Mouse (Mus musculus): ENCODE measurements around the gene Ptprd. TPM values are rescaled to one million over a fixed set of nuclear protein-coding genes. Genes with fewer than 3 reads are reported as not detected.
A peak's percentile ranks its signal among the peaks of the same experiment; 100 is the strongest.

Ptprd gene
- polyA plus RNA-seq, 1 experiment from 2014 or later, result 14.3 TPM

DNA sequence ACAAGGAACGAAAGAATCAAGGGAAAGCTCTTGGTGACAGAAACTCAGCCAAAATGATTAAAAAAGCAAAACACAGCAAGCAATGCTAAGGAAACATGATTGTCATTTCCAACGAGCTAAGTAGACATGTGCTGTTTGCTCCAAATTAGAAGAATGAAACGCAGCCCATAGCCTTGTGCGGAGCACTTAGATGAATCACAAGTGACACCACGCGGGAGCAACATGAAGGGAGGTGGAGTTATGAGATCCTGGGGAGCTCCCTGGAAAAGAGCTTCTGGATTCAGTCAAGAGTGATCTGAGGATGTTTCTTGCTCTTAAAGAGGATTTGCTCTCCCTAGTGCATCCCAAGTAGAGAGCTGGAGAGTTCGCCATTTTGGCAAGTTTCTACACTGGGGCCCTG is 1590.0 kb downstream of the Ptprd start:
- no peak overlapping the region for H3K9ac ChIP-seq
- no peaks in the 10 kb centered on the region for H3K27me3 ChIP-seq (replicated peaks)
- no peak overlapping the region for H3K27ac ChIP-seq (ENCODE audit: poor library complexity, severe bottlenecking)
- no peak for ATAC-seq (ENCODE audit: insufficient number of reproducible peaks, low FRiP score)
- H3K4me3 ChIP-seq, result no peak overlapping the region
- H3K9me3 ChIP-seq (replicated peaks), result no peaks in the 10 kb centered on the region
- no peaks in the 10 kb centered on the region for H3K4me1 ChIP-seq (replicated peaks)
- no peaks in the 10 kb centered on the region for H3K36me3 ChIP-seq
- H3K4me2 ChIP-seq, result no peak overlapping the region
- WGBS, result 71% methylated on average over 7 of the region's 7 CpGs

DNA sequence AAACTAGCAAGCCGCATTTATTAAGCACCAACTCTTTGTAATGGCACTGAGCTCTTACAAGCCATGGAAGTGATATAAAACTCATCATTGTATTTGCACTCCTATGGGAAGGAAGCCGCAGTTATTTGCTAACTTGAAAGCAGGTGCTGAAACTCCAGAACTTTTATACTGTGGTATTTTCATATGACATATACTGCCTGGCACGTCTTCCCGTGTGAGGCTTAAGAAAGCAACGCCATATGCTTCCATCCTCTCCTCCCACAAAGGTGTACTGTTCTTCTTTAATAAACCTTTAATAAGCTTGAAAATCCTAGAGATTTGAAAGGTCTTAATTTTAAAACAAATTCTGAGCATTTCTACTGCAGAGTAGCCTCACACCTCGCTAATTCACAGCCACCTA is 1595.1 kb downstream of the Ptprd start:
- Histone ChIP-seq H3K4me1 (replicated peaks) (no peaks in the 10 kb centered on the region), H3K36me3 (no peaks in the 10 kb centered on the region), H3K27me3 (replicated peaks) (no peaks in the 10 kb centered on the region), H3K9me3 (replicated peaks) (no peaks in the 10 kb centered on the region), H3K4me2 (no peak overlapping the region), H3K4me3 (no peak overlapping the region), H3K27ac (ENCODE audit: poor library complexity, severe bottlenecking) (no peak overlapping the region), H3K9ac (no peak overlapping the region)
- WGBS, result 84% methylated on average over 6 of the region's 6 CpGs
- ATAC-seq (ENCODE audit: insufficient number of reproducible peaks, low FRiP score), result no peak

DNA sequence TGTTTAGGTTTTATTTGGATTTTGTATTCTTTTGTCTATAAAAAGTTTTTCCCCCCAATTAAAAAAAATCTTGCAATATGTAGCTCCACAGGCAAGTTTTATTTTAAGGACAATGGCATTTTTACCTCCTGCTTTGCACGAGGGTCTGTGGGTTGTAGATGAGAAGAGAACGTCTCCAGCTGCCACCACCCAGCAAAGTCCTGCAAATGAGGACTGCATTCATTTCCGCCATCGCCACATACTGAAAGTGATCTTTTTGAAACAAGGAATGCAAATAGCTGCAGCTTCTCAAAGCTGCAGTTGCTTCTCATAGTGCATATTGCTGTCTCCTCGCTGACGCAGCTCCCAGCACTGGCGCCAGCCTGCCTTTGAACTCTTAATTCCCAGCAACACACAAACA is 1603.5 kb downstream of the Ptprd start:
- WGBS, result 47% methylated on average over 7 of the region's 7 CpGs
- no peaks in the 10 kb centered on the region for H3K27me3 ChIP-seq (replicated peaks)
- H3K9ac ChIP-seq, result no peak overlapping the region
- no peak overlapping the region for H3K27ac ChIP-seq (ENCODE audit: poor library complexity, severe bottlenecking)
- H3K4me3 ChIP-seq, result no peak overlapping the region
- no peaks in the 10 kb centered on the region for H3K4me1 ChIP-seq (replicated peaks)
- H3K36me3 ChIP-seq, result no peaks in the 10 kb centered on the region
- ATAC-seq (ENCODE audit: insufficient number of reproducible peaks, low FRiP score), result no peak
- peak overlapping the region; percentile 18; the same call in 1 of the 2 replicates for H3K4me2 ChIP-seq
- H3K9me3 ChIP-seq (replicated peaks), result no peaks in the 10 kb centered on the region

DNA sequence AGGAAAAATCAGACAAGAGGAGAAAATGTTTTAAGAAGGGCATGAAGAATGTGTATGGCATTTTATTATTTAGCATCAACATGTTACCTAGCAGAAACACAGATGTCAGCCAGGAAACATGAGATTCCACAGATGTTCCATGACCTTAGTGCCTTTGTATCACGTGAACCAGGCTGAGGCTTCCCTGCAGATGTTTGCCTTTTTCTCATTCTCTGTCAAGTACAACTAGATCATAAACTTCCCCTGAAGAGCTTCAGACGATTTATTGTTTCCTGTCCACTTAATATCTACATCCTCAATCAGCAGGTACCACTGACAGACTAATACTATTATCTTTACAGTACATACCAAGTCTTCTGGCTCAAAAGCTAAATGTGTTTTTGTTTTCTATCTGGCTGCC is 1605.0 kb downstream of the Ptprd start:
- no peak for ATAC-seq (ENCODE audit: insufficient number of reproducible peaks, low FRiP score)
- WGBS, result 35% methylated on average over 2 of the region's 2 CpGs
- H3K4me1 ChIP-seq (replicated peaks), result no peaks in the 10 kb centered on the region
- no peaks in the 10 kb centered on the region for H3K9me3 ChIP-seq (replicated peaks)
- H3K27ac ChIP-seq (ENCODE audit: poor library complexity, severe bottlenecking), result no peak overlapping the region
- H3K36me3 ChIP-seq, result no peaks in the 10 kb centered on the region
- no peak overlapping the region for H3K9ac ChIP-seq
- H3K4me2 ChIP-seq, result no peak overlapping the region
- no peaks in the 10 kb centered on the region for H3K27me3 ChIP-seq (replicated peaks)
- H3K4me3 ChIP-seq, result no peak overlapping the region

DNA sequence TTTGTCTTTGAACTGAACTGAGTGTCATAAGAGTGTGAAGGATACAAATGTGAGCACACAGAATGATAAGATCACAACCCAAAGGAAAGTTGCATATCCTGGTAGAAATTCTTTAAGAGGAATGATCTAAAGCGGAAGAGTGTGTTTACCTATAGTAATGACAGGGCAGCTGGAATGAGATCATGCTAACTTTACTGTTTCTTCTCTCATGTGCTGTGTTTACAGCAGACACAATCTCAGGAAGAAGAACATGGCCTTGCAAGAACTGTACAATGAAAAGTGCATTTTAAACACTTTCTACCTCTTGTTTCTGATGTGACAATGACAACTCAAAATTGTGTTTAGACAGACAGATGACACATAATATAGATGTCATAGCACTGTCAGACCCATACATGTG is 1621.0 kb downstream of the Ptprd start:
- no peak for ATAC-seq (ENCODE audit: insufficient number of reproducible peaks, low FRiP score)
- Histone ChIP-seq H3K36me3 (no peaks in the 10 kb centered on the region), H3K27me3 (replicated peaks) (no peaks in the 10 kb centered on the region), H3K4me1 (replicated peaks) (no peaks in the 10 kb centered on the region), H3K27ac (ENCODE audit: poor library complexity, severe bottlenecking) (no peak overlapping the region), H3K4me3 (no peak overlapping the region), H3K9ac (no peak overlapping the region), H3K4me2 (no peak overlapping the region), H3K9me3 (replicated peaks) (no peaks in the 10 kb centered on the region)
- 88% methylated on average over 1 of the region's 1 CpGs for WGBS

DNA sequence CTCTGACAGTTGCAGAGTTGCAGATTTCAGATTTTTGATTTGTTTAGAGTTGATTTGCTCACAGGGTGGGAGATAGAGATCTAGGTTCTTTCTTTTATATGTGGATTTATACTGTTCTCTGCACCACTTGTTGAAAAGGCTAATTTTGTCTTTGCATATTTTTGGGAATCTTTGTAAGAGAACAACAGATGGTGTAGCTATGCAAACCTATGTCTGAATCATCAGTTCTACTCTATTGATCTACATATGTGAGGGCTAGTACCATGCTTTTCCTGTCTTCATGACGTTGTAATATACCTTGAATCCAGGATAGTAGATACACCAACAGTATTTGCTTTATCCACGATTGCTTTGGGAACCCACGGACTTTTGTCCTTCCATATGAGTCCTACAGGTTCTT is 1628.7 kb downstream of the Ptprd start:
- Histone ChIP-seq H3K27ac (ENCODE audit: poor library complexity, severe bottlenecking) (no peak overlapping the region), H3K9me3 (replicated peaks) (no peaks in the 10 kb centered on the region), H3K4me2 (no peak overlapping the region), H3K4me3 (no peak overlapping the region), H3K4me1 (replicated peaks) (no peaks in the 10 kb centered on the region), H3K27me3 (replicated peaks) (no peaks in the 10 kb centered on the region), H3K9ac (no peak overlapping the region), H3K36me3 (no peaks in the 10 kb centered on the region)
- no peak for ATAC-seq (ENCODE audit: insufficient number of reproducible peaks, low FRiP score)
- WGBS, result 74% methylated on average over 3 of the region's 3 CpGs

DNA sequence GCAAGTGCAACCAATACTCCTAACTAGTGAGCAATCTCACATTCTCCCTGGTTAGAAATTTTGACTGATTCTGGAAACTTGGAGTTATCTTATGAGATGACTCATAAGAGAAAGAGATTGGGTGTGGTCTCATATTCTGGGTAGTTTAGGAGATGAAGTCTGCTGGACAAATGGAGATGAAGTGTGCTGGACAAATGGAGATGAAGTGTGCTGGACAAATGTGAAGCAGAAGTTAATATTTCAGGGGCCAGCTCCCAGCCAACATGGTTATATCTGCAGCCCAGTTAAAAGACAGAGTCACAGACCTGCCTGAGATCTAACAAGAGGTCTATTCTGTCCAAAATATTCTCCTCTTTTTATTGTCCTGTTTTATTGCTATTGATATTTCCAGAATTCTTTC is 1645.8 kb downstream of the Ptprd start:
- H3K9me3 ChIP-seq (replicated peaks), result 0 out of 2 replicates have a peak, but pooled peaks cover 2% of the 10 kb centered on the region
- no peak overlapping the region for H3K4me3 ChIP-seq
- no peaks in the 10 kb centered on the region for H3K4me1 ChIP-seq (replicated peaks)
- H3K4me2 ChIP-seq, result no peak overlapping the region
- no peak for ATAC-seq (ENCODE audit: insufficient number of reproducible peaks, low FRiP score)
- H3K9ac ChIP-seq, result no peak overlapping the region
- no peak overlapping the region for H3K27ac ChIP-seq (ENCODE audit: poor library complexity, severe bottlenecking)
- H3K27me3 ChIP-seq (replicated peaks), result no peaks in the 10 kb centered on the region
- no peaks in the 10 kb centered on the region for H3K36me3 ChIP-seq

DNA sequence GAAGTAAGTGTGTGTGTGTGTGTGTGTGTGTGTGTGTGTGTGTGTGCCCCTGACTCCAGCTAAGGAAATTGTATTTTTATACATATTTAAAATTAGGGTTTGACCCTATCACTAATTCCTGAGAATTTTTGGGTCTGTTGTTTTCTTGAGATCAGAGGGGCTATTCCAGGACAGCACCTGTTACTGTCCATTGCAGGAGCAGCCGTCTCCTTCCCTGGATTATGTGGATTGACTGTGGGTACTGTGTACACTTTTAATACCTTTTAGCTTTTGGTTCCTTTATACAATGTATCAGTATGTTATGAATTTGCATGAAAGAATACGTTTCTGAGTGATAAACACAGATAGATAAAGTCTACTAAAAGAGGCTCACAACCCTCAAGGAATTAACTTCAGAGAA is 1670.0 kb downstream of the Ptprd start:
- ATAC-seq (ENCODE audit: insufficient number of reproducible peaks, low FRiP score), result no peak
- Histone ChIP-seq H3K36me3 (no peaks in the 10 kb centered on the region), H3K4me2 (no peak overlapping the region), H3K9ac (no peak overlapping the region), H3K27ac (ENCODE audit: poor library complexity, severe bottlenecking) (no peak overlapping the region), H3K27me3 (replicated peaks) (no peaks in the 10 kb centered on the region), H3K4me1 (replicated peaks) (no peaks in the 10 kb centered on the region), H3K9me3 (replicated peaks) (no peaks in the 10 kb centered on the region), H3K4me3 (no peak overlapping the region)
- WGBS, result 57% methylated on average over 2 of the region's 2 CpGs

DNA sequence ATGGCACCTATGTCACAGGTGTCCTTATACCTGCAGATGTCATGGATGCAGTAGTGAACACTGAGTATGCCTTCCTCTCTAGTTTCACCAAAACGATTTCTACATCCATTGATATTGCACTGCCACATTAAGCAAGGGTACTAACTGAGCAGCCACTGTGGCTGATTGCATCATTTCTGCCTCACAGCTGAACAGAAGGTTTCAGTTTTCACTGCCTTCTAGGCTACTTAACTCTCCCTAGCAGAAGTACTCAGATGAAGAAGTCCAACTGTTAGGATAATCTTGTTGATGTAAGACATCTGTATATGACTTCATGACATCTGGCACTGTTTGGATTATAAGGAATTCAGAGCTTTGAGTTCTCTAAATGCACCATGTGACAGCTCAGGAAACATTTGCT is 1678.8 kb downstream of the Ptprd start:
- Histone ChIP-seq H3K4me1 (replicated peaks) (peaks cover 3% of the 10 kb centered on the region; the same call in 1 of the 2 replicates), H3K9ac (no peak overlapping the region), H3K27ac (ENCODE audit: poor library complexity, severe bottlenecking) (no peak overlapping the region), H3K4me2 (no peak overlapping the region), H3K36me3 (no peaks in the 10 kb centered on the region), H3K4me3 (no peak overlapping the region), H3K9me3 (replicated peaks) (0 out of 2 replicates have a peak, but pooled peaks cover 5% of the 10 kb centered on the region), H3K27me3 (replicated peaks) (no peaks in the 10 kb centered on the region)
- 70% methylated on average over 1 of the region's 1 CpGs for WGBS
- ATAC-seq (ENCODE audit: insufficient number of reproducible peaks, low FRiP score), result no peak

DNA sequence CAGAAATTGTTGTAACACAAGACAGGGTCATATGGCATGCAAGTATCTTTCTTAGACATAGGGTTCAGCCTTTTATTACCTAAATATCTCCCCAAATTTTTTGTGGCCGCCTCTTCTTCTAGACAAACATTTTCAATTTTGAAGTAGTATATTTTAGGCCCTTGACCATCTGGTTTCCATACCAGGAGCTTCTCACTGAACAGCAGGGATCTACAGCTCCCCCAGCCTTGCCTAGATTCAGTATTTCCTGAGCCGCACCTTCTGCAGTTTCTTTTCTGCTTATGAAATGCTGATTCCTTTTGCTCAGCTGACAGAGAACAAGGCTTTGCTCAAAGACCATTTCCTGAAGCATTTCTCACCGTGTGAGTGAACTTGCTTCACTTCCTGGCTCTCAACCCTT is 1686.5 kb downstream of the Ptprd start:
- H3K4me3 ChIP-seq, result no peak overlapping the region
- no peak overlapping the region for H3K27ac ChIP-seq (ENCODE audit: poor library complexity, severe bottlenecking)
- no peak overlapping the region for H3K9ac ChIP-seq
- no peaks in the 10 kb centered on the region for H3K4me1 ChIP-seq (replicated peaks)
- no peak overlapping the region for H3K4me2 ChIP-seq
- WGBS, result 66% methylated on average over 3 of the region's 3 CpGs
- no peak for ATAC-seq (ENCODE audit: insufficient number of reproducible peaks, low FRiP score)
- H3K36me3 ChIP-seq, result no peaks in the 10 kb centered on the region
- no peaks in the 10 kb centered on the region for H3K27me3 ChIP-seq (replicated peaks)
- 0 out of 2 replicates have a peak, but pooled peaks cover 8% of the 10 kb centered on the region for H3K9me3 ChIP-seq (replicated peaks)

DNA sequence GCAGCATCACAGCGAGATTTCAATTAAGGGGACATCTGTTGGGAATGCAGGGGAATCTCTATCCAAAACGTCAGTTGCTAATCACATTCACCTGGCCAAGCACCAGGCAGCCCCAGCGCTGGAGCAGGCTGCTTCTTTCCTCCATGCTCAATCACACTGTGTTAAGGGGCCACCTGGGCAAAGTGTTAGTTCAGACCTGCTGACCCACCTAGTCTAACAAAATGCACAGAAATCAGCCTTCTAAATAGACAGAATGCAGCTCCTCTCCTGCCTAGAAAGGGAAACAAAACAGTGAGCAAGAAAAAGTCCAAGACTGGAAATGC is 1708.5 kb downstream of the Ptprd start:
- no peaks in the 10 kb centered on the region for H3K27me3 ChIP-seq (replicated peaks)
- no peak overlapping the region for H3K9ac ChIP-seq
- H3K4me3 ChIP-seq, result no peak overlapping the region
- no peak overlapping the region for H3K4me2 ChIP-seq
- no peak overlapping the region for H3K27ac ChIP-seq (ENCODE audit: poor library complexity, severe bottlenecking)
- no peak for ATAC-seq (ENCODE audit: insufficient number of reproducible peaks, low FRiP score)
- H3K9me3 ChIP-seq (replicated peaks), result no peaks in the 10 kb centered on the region
- WGBS, result 21% methylated on average over 3 of the region's 3 CpGs
- no peaks in the 10 kb centered on the region for H3K4me1 ChIP-seq (replicated peaks)
- H3K36me3 ChIP-seq, result no peaks in the 10 kb centered on the region

DNA sequence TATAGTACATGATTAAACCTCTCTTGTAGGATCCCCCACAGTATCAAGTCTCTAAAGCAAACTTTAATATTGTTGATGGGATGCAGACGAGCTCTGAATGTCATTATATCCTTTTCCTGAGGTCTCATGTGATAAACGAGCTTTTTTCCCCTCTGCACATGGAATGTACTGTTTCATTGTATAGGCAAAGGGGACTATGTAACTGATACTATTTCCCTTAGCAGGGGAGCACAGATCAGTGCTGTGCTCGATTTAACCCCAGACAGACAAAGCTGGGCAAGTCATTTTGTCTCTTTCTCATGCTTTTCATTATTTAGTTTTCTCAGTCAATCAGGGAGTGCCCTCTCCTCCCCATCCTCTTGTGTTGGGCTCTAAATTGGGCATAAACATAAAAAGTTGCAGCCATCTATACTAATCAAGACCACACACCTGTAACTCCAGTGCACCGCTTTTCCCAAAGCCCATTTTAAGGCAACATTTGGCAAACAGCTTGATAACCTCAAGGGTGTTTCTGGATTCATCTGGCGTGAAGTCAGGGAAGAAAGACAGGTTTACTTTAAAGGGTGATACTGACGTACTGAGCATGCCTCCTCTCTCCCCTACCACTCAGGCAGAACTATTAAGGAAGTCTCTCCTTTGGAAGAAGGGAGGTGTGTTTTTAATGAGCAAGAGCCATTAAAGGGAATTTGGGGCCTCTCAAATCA is 1709.0 kb downstream of the Ptprd start:
- H3K9ac ChIP-seq, result no peak overlapping the region
- H3K27me3 ChIP-seq (replicated peaks), result no peaks in the 10 kb centered on the region
- H3K27ac ChIP-seq (ENCODE audit: poor library complexity, severe bottlenecking), result no peak overlapping the region
- no peak overlapping the region for H3K4me3 ChIP-seq
- WGBS, result 51% methylated on average over 6 of the region's 6 CpGs
- no peaks in the 10 kb centered on the region for H3K36me3 ChIP-seq
- H3K4me2 ChIP-seq, result no peak overlapping the region
- ATAC-seq (ENCODE audit: insufficient number of reproducible peaks, low FRiP score), result no peak
- no peaks in the 10 kb centered on the region for H3K9me3 ChIP-seq (replicated peaks)
- no peaks in the 10 kb centered on the region for H3K4me1 ChIP-seq (replicated peaks)

Data from heart, embryonic 12.5 days (tissue).